Mouse (Mus musculus) naive thymus-derived CD4-positive, alpha-beta T cell, adult 2 months (primary cell): Measurements from ENCODE around the gene Akap4.

Experiments
- DNase-seq: peaks from one replicate; pipeline ENCODE4 v3.0.0-alpha.2; 2011; ENCODE audit warnings: low read depth

The Akap4 gene

GRCm38 (mm10) chrX:7067219-7067618 is at the start of gene Akap4:
Gene Akap4, plus strand, starts transcription at chrX:7067519.
- DNase-seq = no peak

- DNase-seq = no peak
Observed at GRCm38 (mm10) chrX:7041519-7041918, 25.8 kb upstream of the Akap4 start, which contains the start of gene Ccnb3. Gene Ccnb3, minus strand, starts transcription at chrX:7041619.

DNA sequence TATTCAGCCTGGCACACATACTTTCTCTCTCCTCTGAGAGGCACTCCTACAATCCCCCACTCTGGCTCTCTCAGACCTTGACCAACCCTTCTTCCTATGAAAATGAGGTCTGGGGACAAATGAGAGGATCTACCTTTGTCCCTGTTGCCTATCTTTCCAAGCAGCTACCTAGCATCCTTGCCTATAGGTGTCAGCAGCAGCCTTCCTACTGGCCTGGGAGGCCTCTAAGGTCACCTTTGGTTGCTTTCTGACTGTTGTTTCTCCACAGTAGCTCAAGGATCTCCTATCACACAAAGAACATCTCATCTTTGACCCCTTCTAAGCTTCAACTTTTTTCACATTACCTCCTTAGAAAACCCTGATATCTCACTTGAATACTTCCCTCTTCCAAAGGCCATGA is 10.3 kb upstream of the Akap4 start:
- no peak for DNase-seq

DNA sequence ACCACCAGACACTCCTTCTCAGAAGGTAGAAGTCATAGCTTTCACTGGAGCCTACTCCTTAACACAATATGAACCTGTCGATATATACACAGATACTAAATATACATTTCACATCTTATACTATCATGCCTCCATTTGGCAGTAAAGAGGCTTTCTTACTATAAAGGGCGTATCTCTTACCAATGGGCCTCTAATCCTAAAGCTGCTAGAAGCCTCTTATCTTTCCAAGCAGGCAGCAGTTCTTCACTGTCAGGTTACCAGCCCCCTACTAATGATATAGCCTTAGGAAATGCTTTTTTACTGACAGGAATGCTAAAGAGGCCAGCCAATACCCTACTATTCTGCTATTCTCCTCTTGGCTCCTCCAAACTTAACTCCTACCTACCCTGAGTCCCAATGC is 9.7 kb upstream of the Akap4 start:
- no peak for DNase-seq

DNA sequence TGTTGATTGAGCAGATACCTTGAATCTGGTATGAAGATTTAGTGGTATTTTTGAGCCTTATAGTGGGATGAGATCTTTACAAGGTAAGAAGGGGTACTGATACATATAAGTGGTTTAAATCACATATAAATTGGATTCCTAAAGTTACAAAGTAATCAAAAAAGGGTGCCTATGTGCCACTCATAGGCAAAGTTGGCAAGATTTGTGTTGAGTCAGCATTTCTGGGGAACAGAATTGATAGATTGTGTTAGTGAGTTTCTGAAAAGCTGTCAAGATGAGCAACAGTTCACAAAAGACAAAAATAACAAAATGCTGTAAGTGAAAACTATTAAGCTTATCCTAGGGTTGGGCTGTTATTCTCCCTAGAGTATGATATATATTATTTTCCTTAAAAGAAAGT is 3.2 kb upstream of the Akap4 start:
- DNase-seq = no peak

DNA sequence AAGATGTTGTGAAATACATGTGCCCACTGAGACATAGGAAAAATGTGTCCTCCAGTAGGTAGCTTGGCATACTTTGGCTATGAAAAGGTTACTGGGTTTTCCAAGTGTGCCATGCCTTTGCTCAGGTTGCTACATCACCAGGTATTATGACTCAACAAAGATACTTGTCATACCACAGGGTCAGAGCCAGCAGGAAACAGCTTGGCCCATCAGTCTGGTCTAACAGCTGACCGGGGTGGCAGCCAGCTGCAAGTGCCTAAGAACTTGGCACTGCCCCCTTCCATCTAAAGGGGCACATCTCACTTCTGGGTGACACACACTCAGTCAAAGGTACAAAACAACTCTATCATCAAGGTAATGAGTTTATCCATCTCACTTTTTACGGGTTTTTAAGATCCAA is 683 bp downstream of the Akap4 start:
- DNase-seq = no peak

- no peak for DNase-seq
Observed at GRCm38 (mm10) chrX:7079820-7080429, 12.6 kb downstream of the Akap4 start.

- no peak for DNase-seq
Observed at GRCm38 (mm10) chrX:7085878-7086277, 18.6 kb downstream of the Akap4 start.

DNA sequence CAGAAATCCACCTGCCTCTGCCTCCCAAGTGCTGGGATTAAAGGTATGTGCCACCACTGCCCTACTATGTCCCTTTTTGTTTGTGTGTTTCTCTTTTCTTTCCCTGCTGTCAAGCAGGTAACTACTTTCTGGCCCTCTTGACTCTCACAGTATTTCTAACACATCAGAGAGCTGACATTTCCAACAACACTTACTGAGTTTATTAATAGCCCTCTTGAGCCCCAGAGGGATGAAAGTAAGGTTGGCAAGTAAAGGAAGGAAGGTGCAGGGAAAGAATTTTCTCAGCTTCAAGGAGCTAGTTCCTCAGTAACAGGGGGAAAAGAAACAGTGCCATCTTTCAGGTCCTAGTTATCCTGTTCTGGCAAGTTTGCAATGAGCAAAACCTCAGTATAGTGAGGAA is 23.0 kb downstream of the Akap4 start:
- DNase-seq = no peak

- DNase-seq = no peak
Observed at GRCm38 (mm10) chrX:7102280-7102679, 35.0 kb downstream of the Akap4 start.

- no peak for DNase-seq
Observed at GRCm38 (mm10) chrX:7114885-7115284, 47.6 kb downstream of the Akap4 start.

- no peak for DNase-seq
Observed at GRCm38 (mm10) chrX:7121618-7122280, 54.4 kb downstream of the Akap4 start.
